Mouse (Mus musculus) megakaryocyte, embryonic 14.5 days (primary cell): ENCODE results near the gene Jph4.

ENCODE experiments used
- FLI1 ChIP-seq: IDR thresholded peaks from 2 replicates; pipeline ENCODE4 v1.6.1; 2012; ENCODE audit warnings: low read length, inconsistent platforms, mixed read lengths
- GATA1 ChIP-seq: IDR thresholded peaks from 3 replicates; pipeline ENCODE4 v1.6.1; 2012; ENCODE audit warnings: mixed read lengths, low read length, inconsistent platforms, borderline replicate concordance

DNA sequence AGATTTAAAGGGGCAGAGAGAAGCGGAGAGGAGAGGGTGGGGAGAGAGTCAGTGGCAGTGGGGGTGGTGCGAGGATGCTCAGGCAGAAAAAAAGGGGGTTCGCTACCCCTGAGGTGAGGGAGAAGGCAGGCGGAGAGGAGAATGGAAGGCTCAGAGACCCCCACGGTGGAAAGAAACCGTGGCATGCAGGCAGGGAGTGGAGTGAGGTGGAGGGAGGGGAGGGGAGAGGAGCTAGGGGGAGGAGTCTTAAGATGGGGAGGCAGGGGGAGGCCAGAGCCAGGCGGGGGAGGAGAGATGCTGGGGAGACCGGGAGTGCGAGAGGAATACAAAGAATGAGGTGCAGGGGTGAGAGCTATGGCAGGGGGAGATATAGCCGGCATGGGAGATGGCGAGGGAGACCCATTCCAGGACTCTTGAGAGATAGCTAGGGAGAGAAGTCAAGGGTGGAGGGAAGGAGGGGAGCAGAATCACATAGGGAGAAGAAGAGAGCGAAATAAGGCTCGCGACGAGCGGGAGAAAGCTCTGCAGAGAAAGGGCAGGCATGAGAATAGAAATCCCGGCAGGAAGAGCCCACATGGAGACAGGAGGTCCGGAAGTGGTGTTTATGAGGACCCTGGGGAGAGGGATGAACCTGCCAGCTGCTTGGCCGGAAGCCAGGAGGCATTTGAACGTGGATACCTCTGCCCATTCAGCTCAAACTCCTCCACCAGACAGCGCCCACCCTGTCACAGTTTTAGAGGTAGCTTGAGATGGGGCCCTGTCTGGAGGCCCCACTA, at the start of gene Jph4:
- no peak for TF ChIP-seq FLI1
- no peak for TF ChIP-seq GATA1
